Mouse (Mus musculus) heart, adult 2 months (tissue): ENCODE data around the gene Mrpl45.

Experiments used
- CTCF ChIP-seq: fragments of 200-600 bp; IDR thresholded peaks from 2 replicates; pipeline ENCODE4 v1.8.1; 2022; ENCODE audit warnings: antibody characterized with exemption, mild to moderate bottlenecking, moderate library complexity
- POLR2A ChIP-seq: fragments of 200-500 bp; IDR thresholded peaks from 2 replicates; pipeline ENCODE4 v1.6.1; 2011; ENCODE audit warnings: mild to moderate bottlenecking, low read depth, low read length, control low read depth; ENCODE audit not compliant: insufficient read depth

GRCm38 (mm10) chr11:97372159-97372864 is 56.8 kb downstream of the Mrpl45 start:
- no peak for TF ChIP-seq CTCF
- TF ChIP-seq POLR2A, result no peak
